In genomic region chr8:84832034-84832717, GRCm38 (mm10) we compare ENCODE assay signal across 8 mouse cellular contexts. TPM values are rescaled to one million over a fixed set of nuclear protein-coding genes. Genes with fewer than 3 reads are reported as not detected.
DNase-seq lines count a peak whose midpoint lies in the region; ATAC-seq lines count a peak whose summit lies in the region.

No protein-coding gene starts in this region.

- peaks cover 25% of the 10 kb centered on the region for H3K4me1 ChIP-seq in hindbrain, embryonic 16.5 days (ENCODE audit: control insufficient read depth, insufficient read depth, low read depth, low read length)

- H3K9me3 ChIP-seq in hindbrain, embryonic 16.5 days (ENCODE audit: control insufficient read depth, low read length) = no peaks in the 10 kb centered on the region

- intact Hi-C loops in left cerebral cortex, postnatal 10 days (cut with DNase I) = no loop called here

- peak; percentile 59 for ATAC-seq in activated CD4-positive, CD25-positive, alpha-beta regulatory T cell, adult 4 months
- peak; percentile 76 for ATAC-seq in common myeloid progenitor, adult 5-6 weeks (replicated peaks; ENCODE audit: low read depth, poor library complexity, severe bottlenecking)
- peak; percentile 76 for ATAC-seq in hindbrain, embryonic 16.5 days
- peak; percentile 96 for ATAC-seq in megakaryocyte, adult 5-6 weeks (ENCODE audit: poor library complexity, severe bottlenecking)

- peak overlapping the region; percentile 94 for H3K27ac ChIP-seq in hindbrain, embryonic 16.5 days (ENCODE audit: low read depth, low read length)

- peaks cover 21% of the 10 kb centered on the region for H3K36me3 ChIP-seq in hindbrain, embryonic 16.5 days (ENCODE audit: control insufficient read depth, insufficient read depth, low read length)

- WGBS in hindbrain, embryonic 16.5 days = under 1% methylated on average over 59 of the region's 59 CpGs

- H3K9ac ChIP-seq in hindbrain, embryonic 16.5 days (ENCODE audit: low read depth, low read length) = peak overlapping the region; percentile 97

- H3K4me3 ChIP-seq in hindbrain, embryonic 16.5 days (ENCODE audit: low read length) = peak overlapping the region; percentile 82

- DNase-seq in gastrocnemius, adult 8-10 months (ENCODE audit: low spot score in 2 of 2) = peak; percentile 65 to 72
- DNase-seq in left cerebral cortex, postnatal 10 days (ENCODE audit: extremely low spot score in 1 of 2, low spot score in 2 of 2) = peak; percentile 66 to 86
- DNase-seq in right cerebral cortex, adult 18-20 months = peak; percentile 80
- DNase-seq in urinary bladder, adult 2 months (ENCODE audit: low spot score) = peak; percentile 75

- no peaks in the 10 kb centered on the region for H3K27me3 ChIP-seq in hindbrain, embryonic 16.5 days (replicated peaks; ENCODE audit: control insufficient read depth, insufficient read depth, low read length)

- H3K4me2 ChIP-seq in hindbrain, embryonic 16.5 days (ENCODE audit: low read length) = peak overlapping the region; percentile 64

RNA-seq across cellular contexts. Expression of gene Gadd45gip1, which starts 0.9 kb away (rescaled TPM):
- 10 to 100 TPM; 18.5 to 21.5 TPM for polyA plus RNA-seq in activated CD4-positive, CD25-positive, alpha-beta regulatory T cell, adult 4 months (2017; shearing (Covaris generic))
- 56.5 and 63.7 TPM in 2 replicates for total RNA-seq in common myeloid progenitor, adult 5-6 weeks (2017)
- 10 to 100 TPM; 18.6 to 23.2 (median 20.8) TPM for total RNA-seq in gastrocnemius, adult 8-10 months (2022)
- 40.6 and 40.7 TPM in 2 replicates for polyA plus RNA-seq in hindbrain, embryonic 16.5 days (2015; fragmentation: Nextera tagmentation; extraction: Ambion mirVana)
- total RNA-seq in left cerebral cortex, postnatal 10 days (2021) = 10 to 100 TPM; 20.6 to 21.3 TPM
- total RNA-seq in megakaryocyte, adult 5-6 weeks (2015) = 6.3 and 6.6 TPM in 2 replicates
- total RNA-seq in megakaryocyte, adult 5-6 weeks (2017) = 13.9 and 20.5 TPM in 2 replicates
- 22.0 and 22.2 TPM in 2 replicates for polyA plus RNA-seq in urinary bladder, adult 2 months (2012; rRNA removed)

RNA-seq across cellular contexts. Expression of gene Rad23a, which starts 8.3 kb away (rescaled TPM):
- polyA plus RNA-seq in activated CD4-positive, CD25-positive, alpha-beta regulatory T cell, adult 4 months (2017; shearing (Covaris generic)) = 100 to 1,000 TPM; 125 to 131 TPM
- 30.0 and 45.4 TPM in 2 replicates for total RNA-seq in common myeloid progenitor, adult 5-6 weeks (2017)
- total RNA-seq in gastrocnemius, adult 8-10 months (2022) = 100 to 1,000 TPM; 168 to 185 (median 180) TPM
- polyA plus RNA-seq in hindbrain, embryonic 16.5 days (2015; fragmentation: Nextera tagmentation; extraction: Ambion mirVana) = 78.2 and 95.4 TPM in 2 replicates
- 10 to 100 TPM; 57.0 to 60.1 TPM for total RNA-seq in left cerebral cortex, postnatal 10 days (2021)
- 35.6 and 36.9 TPM in 2 replicates for total RNA-seq in megakaryocyte, adult 5-6 weeks (2015)
- total RNA-seq in megakaryocyte, adult 5-6 weeks (2017) = 27.6 and 29.5 TPM in 2 replicates
- polyA plus RNA-seq in urinary bladder, adult 2 months (2012; rRNA removed) = 63.3 and 69.9 TPM in 2 replicates

RNA-seq across cellular contexts. Expression of gene Dand5, which starts 9.6 kb away (rescaled TPM):
- 1 to 10 TPM; 4.2 to 4.5 TPM for polyA plus RNA-seq in activated CD4-positive, CD25-positive, alpha-beta regulatory T cell, adult 4 months (2017; shearing (Covaris generic))
- total RNA-seq in common myeloid progenitor, adult 5-6 weeks (2017) = 2.8 and 4.1 TPM in 2 replicates
- total RNA-seq in gastrocnemius, adult 8-10 months (2022) = 10 to 100 TPM in 3 of 4 experiments, 1 to 10 TPM in 1; 7.8 to 12.9 (median 12.2) TPM
- 15.4 and 17.1 TPM in 2 replicates for polyA plus RNA-seq in hindbrain, embryonic 16.5 days (2015; fragmentation: Nextera tagmentation; extraction: Ambion mirVana)
- total RNA-seq in left cerebral cortex, postnatal 10 days (2021) = 1 to 10 TPM; 7.4 to 8.3 TPM
- total RNA-seq in megakaryocyte, adult 5-6 weeks (2015) = 1.4 and 2.6 TPM in 2 replicates
- total RNA-seq in megakaryocyte, adult 5-6 weeks (2017) = 0.28 and 4.4 TPM in 2 replicates
- 4.7 and 4.8 TPM in 2 replicates for polyA plus RNA-seq in urinary bladder, adult 2 months (2012; rRNA removed)

RNA-seq across cellular contexts. Expression of gene Calr, which starts 14.6 kb away (rescaled TPM):
- polyA plus RNA-seq in activated CD4-positive, CD25-positive, alpha-beta regulatory T cell, adult 4 months (2017; shearing (Covaris generic)) = 100 to 1,000 TPM; 269 to 303 TPM
- 1,972 and 2,060 TPM in 2 replicates for total RNA-seq in common myeloid progenitor, adult 5-6 weeks (2017)
- 100 to 1,000 TPM; 148 to 197 (median 154) TPM for total RNA-seq in gastrocnemius, adult 8-10 months (2022)
- polyA plus RNA-seq in hindbrain, embryonic 16.5 days (2015; fragmentation: Nextera tagmentation; extraction: Ambion mirVana) = 743 and 792 TPM in 2 replicates
- 100 to 1,000 TPM; 455 to 481 TPM for total RNA-seq in left cerebral cortex, postnatal 10 days (2021)
- total RNA-seq in megakaryocyte, adult 5-6 weeks (2015) = 163 and 187 TPM in 2 replicates
- 821 and 830 TPM in 2 replicates for total RNA-seq in megakaryocyte, adult 5-6 weeks (2017)
- polyA plus RNA-seq in urinary bladder, adult 2 months (2012; rRNA removed) = 362 and 430 TPM in 2 replicates

RNA-seq across cellular contexts. Expression of gene Farsa, which starts 24.6 kb away (rescaled TPM):
- polyA plus RNA-seq in activated CD4-positive, CD25-positive, alpha-beta regulatory T cell, adult 4 months (2017; shearing (Covaris generic)) = 10 to 100 TPM; 45.8 to 58.4 TPM
- total RNA-seq in common myeloid progenitor, adult 5-6 weeks (2017) = 130 and 162 TPM in 2 replicates
- total RNA-seq in gastrocnemius, adult 8-10 months (2022) = 10 to 100 TPM; 19.2 to 28.8 (median 24.5) TPM
- polyA plus RNA-seq in hindbrain, embryonic 16.5 days (2015; fragmentation: Nextera tagmentation; extraction: Ambion mirVana) = 112 and 114 TPM in 2 replicates
- 10 to 100 TPM; 59.5 to 65.8 TPM for total RNA-seq in left cerebral cortex, postnatal 10 days (2021)
- 11.6 and 17.3 TPM in 2 replicates for total RNA-seq in megakaryocyte, adult 5-6 weeks (2015)
- total RNA-seq in megakaryocyte, adult 5-6 weeks (2017) = 49.7 and 53.4 TPM in 2 replicates
- polyA plus RNA-seq in urinary bladder, adult 2 months (2012; rRNA removed) = 39.2 and 51.4 TPM in 2 replicates

Comparison
In these comparisons a context has a peak if more than half of its experiments do, and no peak if none do; other contexts are left out.
1. Peak in every context shown above with its lines: DNase-seq, ATAC-seq, H3K4me3 ChIP-seq and H3K27ac ChIP-seq.